Comparison of ENCODE assay signal across 8 mouse cellular contexts in genomic region chr5:35975681-35976080, GRCm38 (mm10).
DNase-seq lines count a peak whose midpoint lies in the region; ATAC-seq lines count a peak whose summit lies in the region.

No protein-coding gene starts in this region.

- WGBS in heart, embryonic 14.5 days = 7% methylated on average over 5 of the region's 5 CpGs
- 21% methylated on average over 5 of the region's 5 CpGs for WGBS in midbrain, embryonic 10.5 days

- peaks cover 83% of the 10 kb centered on the region for H3K36me3 ChIP-seq in heart, embryonic 14.5 days (ENCODE audit: control insufficient read depth, insufficient read depth, low read length)
- H3K36me3 ChIP-seq in midbrain, embryonic 10.5 days = peaks cover 48% of the 10 kb centered on the region

- peaks cover 19 to 30% of the 10 kb centered on the region in 2 experiments for H3K4me1 ChIP-seq in heart, embryonic 14.5 days (ENCODE audit: control insufficient read depth in 2 of 2, insufficient read depth in 2 of 2, low read length in 2 of 2)
- H3K4me1 ChIP-seq in midbrain, embryonic 10.5 days = peaks cover 11% of the 10 kb centered on the region

- no peaks in the 10 kb centered on the region for H3K27me3 ChIP-seq in heart, embryonic 14.5 days (ENCODE audit: control insufficient read depth, insufficient read depth, low read length)
- H3K27me3 ChIP-seq in midbrain, embryonic 10.5 days (ENCODE audit: low read depth, poor library complexity, severe bottlenecking) = no peaks in the 10 kb centered on the region

- no peaks in the 10 kb centered on the region for H3K9me3 ChIP-seq in heart, embryonic 14.5 days (ENCODE audit: control insufficient read depth, low read length)
- H3K9me3 ChIP-seq in midbrain, embryonic 10.5 days (replicated peaks) = no peaks in the 10 kb centered on the region

- H3K27ac ChIP-seq in heart, embryonic 14.5 days (replicated peaks in 1 of 2; ENCODE audit: control insufficient read depth in 1 of 2, insufficient read depth in 1 of 2, low read depth in 2 of 2, low read length in 2 of 2) = no peak overlapping the region
- no peak overlapping the region for H3K27ac ChIP-seq in midbrain, embryonic 10.5 days (replicated peaks)

- H3K4me2 ChIP-seq in heart, embryonic 14.5 days (ENCODE audit: low read length) = no peak overlapping the region

- no peak for ATAC-seq in cerebellum, adult (ENCODE audit: insufficient number of reproducible peaks, low FRiP score, low TSS enrichment)
- peak; percentile 51 for ATAC-seq in activated CD4-positive, CD25-positive, alpha-beta regulatory T cell, adult 4 months
- peak; percentile 55 for ATAC-seq in common myeloid progenitor, adult 5-6 weeks (replicated peaks; ENCODE audit: low read depth, poor library complexity, severe bottlenecking)
- ATAC-seq in heart, embryonic 14.5 days (ENCODE audit: insufficient number of reproducible peaks, insufficient read depth, low FRiP score, low read depth) = no peak

- no peak overlapping the region for H3K4me3 ChIP-seq in heart, embryonic 14.5 days (ENCODE audit: control insufficient read depth in 1 of 2, insufficient read depth in 1 of 2, low read depth in 1 of 2, low read length in 2 of 2)
- H3K4me3 ChIP-seq in midbrain, embryonic 10.5 days = no peak overlapping the region

- H3K9ac ChIP-seq in heart, embryonic 14.5 days (ENCODE audit: low read length) = 0 out of 2 replicates have a peak overlapping the region, but pooled peaks have one; percentile 21

- peak; percentile 30 for DNase-seq in cerebellum, adult 11 months
- DNase-seq in layer of hippocampus, postnatal 14 days (ENCODE audit: low spot score in 2 of 2) = peak; percentile 47 to 70
- peak; percentile 71 for DNase-seq in midbrain, embryonic 10.5 days (ENCODE audit: low spot score)
- peak; percentile 42 to 44 for DNase-seq in spleen, postnatal 36 days (ENCODE audit: low spot score in 2 of 2)

Comparison
In these comparisons a context has a peak if more than half of its experiments do, and no peak if none do; other contexts are left out.
1. ATAC-seq: peak in activated CD4-positive, CD25-positive, alpha-beta regulatory T cell, adult 4 months (single experiment) and common myeloid progenitor, adult 5-6 weeks (single experiment); none in cerebellum, adult (single experiment) and heart, embryonic 14.5 days (single experiment).
2. Peak in every context shown above with its lines, with median percentiles within 50 percentile points of each other: DNase-seq.